Mouse (Mus musculus) liver, adult 2 months (tissue): ENCODE measurements around the gene Ldlrap1.

ENCODE experiments used
- CTCF ChIP-seq: fragments of 200-500 bp; IDR thresholded peaks from 2 replicates; pipeline ENCODE4 v1.5.1; 2011; ENCODE audit warnings: low read depth, low read length, control low read depth
- POLR2A ChIP-seq: fragments of 200-500 bp; IDR thresholded peaks from 2 replicates; pipeline ENCODE4 v1.6.1; 2011; ENCODE audit warnings: low read length, control low read depth; ENCODE audit not compliant: insufficient read depth; ENCODE audit errors: extremely low read depth

GRCm38 (mm10) chr4:134793213-134793956 is 25.6 kb upstream of the Ldlrap1 start:
- TF ChIP-seq POLR2A: no peak
- TF ChIP-seq CTCF: peak; percentile 39
